Mouse (Mus musculus): Measurements from ENCODE around the gene Map1s. TPM values are rescaled to one million over a fixed set of nuclear protein-coding genes. Genes with fewer than 3 reads are reported as not detected.
A peak's percentile ranks its signal among the peaks of the same experiment; 100 is the strongest.
"Not testable (repeated sequence)": the region's sequence is repeated elsewhere in the genome, so short reads cannot be mapped to it uniquely, and the experiment has no call there.

The Map1s gene
- polyA plus RNA-seq, 1 experiment from 2014 or later = 15.4 TPM

- ATAC-seq (ENCODE audit: insufficient read depth) = no peak
- Histone ChIP-seq H3K4me1 (replicated peaks) (peaks cover 65% of the 10 kb centered on the region), H3K27ac (replicated peaks) (no peak overlapping the region), H3K27me3 (peaks cover 53% of the 10 kb centered on the region), H3K4me2 (no peak overlapping the region), H3K36me3 (replicated peaks) (peaks cover 28% of the 10 kb centered on the region), H3K4me3 (replicated peaks) (no peak overlapping the region), H3K9me3 (replicated peaks) (no peaks in the 10 kb centered on the region), H3K9ac (no peak overlapping the region)
- WGBS (ENCODE audit: insufficient replicate concordance) = 31% methylated on average over 12 of the region's 12 CpGs
Measured at GRCm38 (mm10) chr8:70893656-70894384, 11.9 kb upstream of the Map1s start.

- Histone ChIP-seq H3K4me3 (replicated peaks) (no peak overlapping the region), H3K4me1 (replicated peaks) (peaks cover 71% of the 10 kb centered on the region), H3K27me3 (peaks cover 47% of the 10 kb centered on the region), H3K9me3 (replicated peaks) (no peaks in the 10 kb centered on the region), H3K4me2 (no peak overlapping the region), H3K36me3 (replicated peaks) (peaks cover 28% of the 10 kb centered on the region), H3K27ac (replicated peaks) (no peak overlapping the region), H3K9ac (no peak overlapping the region)
- WGBS (ENCODE audit: insufficient replicate concordance) = 52% methylated on average over 2 of the region's 2 CpGs
- no peak for ATAC-seq (ENCODE audit: insufficient read depth)
Measured at GRCm38 (mm10) chr8:70894385-70894720, 11.4 kb upstream of the Map1s start.

- 84% methylated on average over 8 of the region's 8 CpGs for WGBS (ENCODE audit: insufficient replicate concordance)
- peaks cover 41% of the 10 kb centered on the region for H3K27me3 ChIP-seq
- no peak overlapping the region for H3K9ac ChIP-seq
- H3K36me3 ChIP-seq (replicated peaks) = peaks cover 28% of the 10 kb centered on the region
- no peak overlapping the region for H3K27ac ChIP-seq (replicated peaks)
- H3K4me1 ChIP-seq (replicated peaks) = peaks cover 72% of the 10 kb centered on the region
- no peak for ATAC-seq (ENCODE audit: insufficient read depth)
- H3K9me3 ChIP-seq (replicated peaks) = no peaks in the 10 kb centered on the region
- no peak overlapping the region for H3K4me3 ChIP-seq (replicated peaks)
- no peak overlapping the region for H3K4me2 ChIP-seq
Measured at GRCm38 (mm10) chr8:70894771-70895545, 10.8 kb upstream of the Map1s start.

- Histone ChIP-seq H3K36me3 (replicated peaks) (peaks cover 28% of the 10 kb centered on the region), H3K4me3 (replicated peaks) (peak overlapping the region; percentile 79), H3K4me1 (replicated peaks) (peaks cover 72% of the 10 kb centered on the region), H3K4me2 (peak overlapping the region; percentile 92), H3K27me3 (peaks cover 34% of the 10 kb centered on the region), H3K9ac (peak overlapping the region; percentile 89; the same call in 1 of the 2 replicates)
- not testable (repeated sequence) for ATAC-seq (ENCODE audit: insufficient read depth); H3K9me3 ChIP-seq (replicated peaks); H3K27ac ChIP-seq (replicated peaks)
- 69% methylated on average over 24 of the region's 24 CpGs for WGBS (ENCODE audit: insufficient replicate concordance)
Measured at GRCm38 (mm10) chr8:70895571-70896259, 10.0 kb upstream of the Map1s start.

- Histone ChIP-seq H3K27ac (replicated peaks) (peak overlapping the region; percentile 75), H3K4me3 (replicated peaks) (peak overlapping the region; percentile 79), H3K9me3 (replicated peaks) (no peaks in the 10 kb centered on the region), H3K4me1 (replicated peaks) (peaks cover 66% of the 10 kb centered on the region), H3K36me3 (replicated peaks) (peaks cover 28% of the 10 kb centered on the region), H3K4me2 (peak overlapping the region; percentile 92), H3K9ac (peak overlapping the region; percentile 89), H3K27me3 (peaks cover 26% of the 10 kb centered on the region)
- no peak for ATAC-seq (ENCODE audit: insufficient read depth)
- WGBS (ENCODE audit: insufficient replicate concordance) = under 1% methylated on average over 25 of the region's 25 CpGs
Measured at GRCm38 (mm10) chr8:70896316-70897020, 9.3 kb upstream of the Map1s start.

- ATAC-seq (ENCODE audit: insufficient read depth) = peak; percentile 96
- peaks cover 28% of the 10 kb centered on the region for H3K36me3 ChIP-seq (replicated peaks)
- H3K4me2 ChIP-seq = peak within 1 kb of the TSS; percentile 92
- WGBS (ENCODE audit: insufficient replicate concordance) = under 1% methylated on average over 60 of the region's 60 CpGs
- peak within 1 kb of the TSS; percentile 89 for H3K9ac ChIP-seq
- peak within 1 kb of the TSS; percentile 89 for H3K27ac ChIP-seq (replicated peaks)
- H3K27me3 ChIP-seq = peaks cover 21% of the 10 kb centered on the region
- H3K9me3 ChIP-seq (replicated peaks) = no peaks in the 10 kb centered on the region
- peak within 1 kb of the TSS; percentile 79 for H3K4me3 ChIP-seq (replicated peaks)
- H3K4me1 ChIP-seq (replicated peaks) = peaks cover 59% of the 10 kb centered on the region
Measured at GRCm38 (mm10) chr8:70897021-70897680, 8.6 kb upstream of the Map1s start, which contains the start of gene Rpl18a. Gene Rpl18a (minus strand): TSS chr8:70897412.

- peak overlapping the region; percentile 89 for H3K27ac ChIP-seq (replicated peaks)
- no peaks in the 10 kb centered on the region for H3K9me3 ChIP-seq (replicated peaks)
- peaks cover 28% of the 10 kb centered on the region for H3K36me3 ChIP-seq (replicated peaks)
- peaks cover 52% of the 10 kb centered on the region for H3K4me1 ChIP-seq (replicated peaks)
- WGBS (ENCODE audit: insufficient replicate concordance) = under 1% methylated on average over 20 of the region's 20 CpGs
- H3K9ac ChIP-seq = peak overlapping the region; percentile 66
- peak overlapping the region; percentile 86 for H3K4me2 ChIP-seq
- ATAC-seq (ENCODE audit: insufficient read depth) = peak; percentile 37
- H3K4me3 ChIP-seq (replicated peaks) = peak overlapping the region; percentile 79
- H3K27me3 ChIP-seq = peaks cover 17% of the 10 kb centered on the region
Measured at GRCm38 (mm10) chr8:70897681-70898413, 7.9 kb upstream of the Map1s start.

- H3K9ac ChIP-seq = peak overlapping the region; percentile 66
- no peaks in the 10 kb centered on the region for H3K9me3 ChIP-seq (replicated peaks)
- WGBS (ENCODE audit: insufficient replicate concordance) = 50% methylated on average over 2 of the region's 2 CpGs
- peaks cover 46% of the 10 kb centered on the region for H3K4me1 ChIP-seq (replicated peaks)
- H3K27me3 ChIP-seq = peaks cover 9% of the 10 kb centered on the region
- no peak for ATAC-seq (ENCODE audit: insufficient read depth)
- no peak overlapping the region for H3K27ac ChIP-seq (replicated peaks)
- no peak overlapping the region for H3K4me3 ChIP-seq (replicated peaks)
- peaks cover 27% of the 10 kb centered on the region for H3K36me3 ChIP-seq (replicated peaks)
- H3K4me2 ChIP-seq = peak overlapping the region; percentile 86
Measured at GRCm38 (mm10) chr8:70898661-70899198, 7.0 kb upstream of the Map1s start.

GRCm38 (mm10) chr8:70899226-70899625 lies 6.5 kb upstream of the Map1s start:
- H3K4me1 ChIP-seq (replicated peaks) = peaks cover 45% of the 10 kb centered on the region
- peaks cover 22% of the 10 kb centered on the region for H3K36me3 ChIP-seq (replicated peaks)
- H3K27ac ChIP-seq (replicated peaks) = no peak overlapping the region
- ATAC-seq (ENCODE audit: insufficient read depth) = no peak
- H3K4me2 ChIP-seq = no peak overlapping the region
- H3K4me3 ChIP-seq (replicated peaks) = no peak overlapping the region
- 67% methylated on average over 2 of the region's 2 CpGs for WGBS (ENCODE audit: insufficient replicate concordance)
- no peak overlapping the region for H3K9ac ChIP-seq
- peaks cover 5% of the 10 kb centered on the region for H3K27me3 ChIP-seq
- no peaks in the 10 kb centered on the region for H3K9me3 ChIP-seq (replicated peaks)

Data from liver, embryonic 15.5 days (tissue).